Mouse (Mus musculus): ENCODE data around the gene Sf3a2.

DNA sequence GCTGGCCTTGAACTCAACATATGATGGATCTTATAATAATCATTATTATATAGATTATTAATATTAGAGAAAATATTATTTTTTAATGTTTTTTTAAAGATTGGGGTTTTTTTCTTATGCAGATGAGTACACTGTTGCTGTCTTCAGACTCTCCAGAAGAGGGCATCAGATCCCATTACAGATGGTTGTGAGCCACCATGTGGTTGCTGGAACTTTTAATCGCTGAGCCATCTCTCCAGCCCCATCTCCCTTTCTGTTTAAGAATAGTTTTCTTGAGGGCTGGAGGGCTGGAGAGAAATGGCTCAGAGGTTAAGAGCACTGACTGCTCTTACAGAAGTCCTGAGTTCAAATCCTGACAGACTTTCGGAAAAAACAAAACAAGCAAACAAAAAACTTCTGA, 24.0 kb downstream of the Sf3a2 start:
- TF ChIP-seq POLR2A (IDR thresholded peaks at IDR 0.05; ENCODE audit: borderline replicate concordance, low read depth, low read length): no peak
- no peak for TF ChIP-seq CTCF (IDR thresholded peaks at IDR 0.05; ENCODE audit: low read depth, low read length)

Data from bone marrow macrophage, adult 2 months (primary cell).